Mouse (Mus musculus) urinary bladder, postnatal 0 days (tissue): ENCODE data around the gene Vopp1. TPM values are rescaled to one million over a fixed set of nuclear protein-coding genes. Genes with fewer than 3 reads are reported as not detected.

ENCODE experiments used
- polyA plus RNA-seq: library from polyadenylated mRNA; unstranded; fragments of >200 nt; fragmentation: Nextera tagmentation; extraction: Ambion mirVana; gene quantifications from 2 replicates; pipeline ENCODE4 v1.2.1, GENCODE M21; 2015

Gene Vopp1
- polyA plus RNA-seq: 22.1 and 22.7 TPM in 2 replicates

DNA sequence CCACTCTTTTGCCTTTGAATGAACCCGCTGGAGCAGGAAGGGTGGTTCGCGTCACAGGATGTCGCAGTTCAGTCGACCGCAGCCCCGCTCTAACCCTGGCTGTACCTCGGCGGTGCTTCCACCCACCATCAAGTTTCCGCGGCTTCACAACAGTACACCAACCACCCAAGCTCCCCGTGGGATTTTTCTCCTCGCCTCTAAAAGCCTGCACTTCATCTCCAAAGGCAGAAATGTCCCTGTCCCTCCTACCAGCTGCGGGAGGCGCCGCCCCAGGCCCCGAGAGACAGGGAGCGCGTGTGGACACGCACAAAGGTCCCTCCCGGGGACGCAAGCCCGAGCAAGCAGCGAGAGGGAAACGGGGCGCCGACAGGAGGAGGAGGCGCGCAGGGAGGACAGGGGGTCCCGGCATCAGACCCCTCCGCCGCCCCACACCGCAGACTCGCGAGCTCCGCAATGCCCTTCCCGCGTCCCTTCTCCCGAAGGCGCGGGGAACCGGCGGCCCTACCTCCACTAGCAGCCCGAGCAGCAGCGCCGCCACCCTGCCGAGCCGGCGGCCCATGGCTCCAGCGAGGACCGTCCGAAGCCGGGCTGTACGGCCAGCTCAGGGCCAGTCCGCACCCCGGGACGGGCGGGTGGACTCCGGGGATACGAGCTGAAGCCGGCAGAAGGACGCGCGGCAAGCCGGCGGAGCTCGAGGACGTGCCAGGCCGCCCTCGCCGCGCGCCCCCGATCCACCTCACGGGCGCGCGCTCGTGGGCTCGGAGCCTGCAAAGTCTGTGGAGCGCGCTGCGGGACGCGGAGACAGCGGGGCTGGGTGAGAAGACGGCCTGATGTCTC lies at the start of gene Vopp1:
Gene Vopp1, minus strand, starts transcription at position 738 of the 837 bp plus-strand sequence.

DNA sequence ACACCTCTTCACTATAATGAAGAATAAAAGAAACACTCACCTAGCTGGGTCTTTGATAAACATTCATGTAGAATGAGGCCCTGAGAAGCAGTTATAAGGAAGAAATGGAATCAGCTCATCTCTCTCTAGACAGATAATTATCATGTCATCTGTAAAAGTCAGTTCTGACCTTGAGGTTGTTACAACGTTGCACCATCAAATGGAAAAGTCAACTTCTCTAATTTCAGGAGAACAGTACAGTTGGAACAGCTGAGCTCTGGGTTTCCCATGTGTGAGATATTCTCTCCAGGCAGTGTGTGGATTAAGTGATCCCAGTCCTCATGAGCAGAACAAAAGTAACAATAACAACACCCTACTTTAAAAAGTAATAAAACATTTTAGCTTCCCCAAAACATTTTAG lies 25.3 kb upstream of the Vopp1 start, which contains the start of gene Vmn1r21:
Gene Vmn1r21, minus strand, starts transcription at position 58 of the 400 bp plus-strand sequence.

DNA sequence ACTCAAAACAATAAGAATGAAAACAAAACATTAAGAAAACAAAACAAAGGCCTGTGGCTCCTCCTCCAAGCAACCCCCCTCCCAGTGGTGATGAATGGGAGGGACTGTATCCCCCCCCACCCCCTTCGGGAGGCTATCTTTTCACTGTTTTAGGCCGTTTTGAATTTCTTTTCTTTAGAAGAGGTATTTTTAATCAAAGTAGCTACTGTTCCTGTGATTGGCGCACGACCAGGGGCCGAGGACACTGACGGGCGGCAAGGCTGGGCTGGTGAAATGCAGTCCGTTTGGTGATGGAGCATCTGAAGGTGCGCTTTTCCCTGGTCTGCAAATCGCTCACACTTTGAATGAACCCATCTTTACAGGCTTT lies 122.6 kb downstream of the Vopp1 start, which contains the start of gene Lancl2:
Gene Lancl2, plus strand, starts transcription at position 165 of the 367 bp plus-strand sequence.

DNA sequence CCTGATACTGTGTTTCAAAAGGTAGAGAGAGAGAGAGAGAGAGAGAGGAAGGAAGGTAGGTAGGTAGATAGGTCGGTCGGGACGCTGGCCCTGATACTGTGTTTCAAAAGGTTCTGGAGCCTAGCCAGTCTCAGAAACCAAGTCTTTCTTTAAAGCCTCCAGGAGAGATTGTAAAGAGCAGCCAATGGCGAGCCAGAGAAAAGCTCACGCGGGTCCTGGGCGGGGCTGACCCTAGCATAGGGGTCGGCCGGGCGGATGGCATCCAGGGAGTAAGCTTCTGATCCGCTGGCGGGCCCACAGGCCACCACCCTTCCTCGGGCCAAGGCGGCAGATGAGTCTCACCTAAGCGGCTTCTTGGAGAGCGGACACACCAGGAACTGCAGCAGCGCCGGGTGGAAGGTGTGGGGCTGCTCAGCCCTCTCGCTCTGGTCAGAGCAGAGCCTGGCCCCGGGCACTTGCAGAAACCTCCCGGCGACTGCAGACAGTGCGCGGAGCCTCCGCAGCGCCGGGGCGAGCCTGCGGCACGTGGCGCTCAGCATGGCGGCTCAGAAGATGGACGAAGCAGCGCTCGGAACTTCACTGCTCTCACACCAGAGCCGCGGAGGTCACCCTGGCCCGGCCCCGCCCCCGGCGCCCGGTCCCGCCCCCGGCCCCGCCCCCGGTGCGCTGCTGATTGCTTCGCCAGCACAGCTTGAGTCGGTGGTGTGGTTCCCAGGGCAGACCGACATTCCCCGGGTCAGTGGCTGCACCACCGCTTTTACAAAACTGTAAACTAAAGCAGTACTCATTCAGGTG lies 133.3 kb downstream of the Vopp1 start, which contains the start of gene Pyurf:
Gene Pyurf, minus strand, starts transcription at position 612 of the 795 bp plus-strand sequence.

Other genes starting within 250 kb of the Vopp1 start
- gene Herc6, start 244.2 kb downstream of the Vopp1 start, polyA plus RNA-seq: 2.0 and 2.1 TPM in 2 replicates
- 15.4 and 15.6 TPM in 2 replicates for gene Pyurf, start 133.1 kb downstream of the Vopp1 start, polyA plus RNA-seq
- gene Lancl2, start 122.6 kb downstream of the Vopp1 start, polyA plus RNA-seq: 8.6 and 10.3 TPM in 2 replicates
- not detected in 2 replicates for gene Vmn1r21, start 25.2 kb upstream of the Vopp1 start, polyA plus RNA-seq
- not detected in 2 replicates for gene Vmn1r22, start 82.9 kb upstream of the Vopp1 start, polyA plus RNA-seq
- gene Vmn1r23, start 101.7 kb upstream of the Vopp1 start, polyA plus RNA-seq: not detected in 2 replicates
- not detected in 2 replicates for gene Vmn1r24, start 136.3 kb upstream of the Vopp1 start, polyA plus RNA-seq
- gene Vmn1r25, start 155.7 kb upstream of the Vopp1 start, polyA plus RNA-seq: not detected in 2 replicates
- gene Vmn1r26, start 190.0 kb upstream of the Vopp1 start, polyA plus RNA-seq: not detected in 2 replicates